Mouse (Mus musculus) forebrain, postnatal 0 days (tissue): ENCODE data around the gene Gtdc1. TPM values are rescaled to one million over a fixed set of nuclear protein-coding genes. Genes with fewer than 3 reads are reported as not detected.

Source experiments
- ATAC-seq: fragments of 200-750 bp; cut with Nextera tagmentation; 2 replicates; pipeline ENCODE4 v1.8.0; 2017; ENCODE audit warnings: mild to moderate bottlenecking, moderate library complexity
- DNase-seq: peaks from one replicate; pipeline ENCODE4 v3.0.0-alpha.2; 2015
- H3K27ac ChIP-seq: fragments of 300-500 bp; sonication (generic); 2 replicates; pipeline ENCODE4 v1.5.1; 2014; ENCODE audit warnings: low read depth, mild to moderate bottlenecking, antibody characterized with exemption, low read length, moderate library complexity, mixed read lengths
- H3K27me3 ChIP-seq: fragments of 300-500 bp; sonication (generic); 2 replicates; pipeline ENCODE4 v1.6.1; 2014; ENCODE audit warnings: mild to moderate bottlenecking, low read length, mixed read lengths; ENCODE audit not compliant: insufficient read depth
- H3K36me3 ChIP-seq: fragments of 300-500 bp; sonication (generic); 2 replicates; pipeline ENCODE4 v1.6.1; 2014; ENCODE audit warnings: mild to moderate bottlenecking, moderate library complexity; ENCODE audit not compliant: insufficient read depth
- H3K4me1 ChIP-seq: fragments of 300-500 bp; sonication (generic); 2 replicates; pipeline ENCODE4 v1.6.1; 2014; ENCODE audit warnings: antibody characterized with exemption; ENCODE audit not compliant: insufficient read depth
- H3K4me2 ChIP-seq: fragments of 300-500 bp; sonication (generic); 2 replicates; pipeline ENCODE4 v1.6.1; 2014; ENCODE audit warnings: low read depth, mild to moderate bottlenecking, moderate library complexity
- H3K4me3 ChIP-seq: fragments of 300-500 bp; sonication (generic); 2 replicates; pipeline ENCODE4 v1.5.1; 2014; ENCODE audit warnings: low read depth, low read length, mixed read lengths
- H3K9ac ChIP-seq: fragments of 300-500 bp; sonication (generic); 2 replicates; pipeline ENCODE4 v1.6.1; 2014; ENCODE audit warnings: mild to moderate bottlenecking
- H3K9me3 ChIP-seq: fragments of 300-500 bp; sonication (generic); 2 replicates; pipeline ENCODE4 v1.6.1; 2016; ENCODE audit warnings: low read length
- CTCF ChIP-seq: sonication (generic); IDR thresholded peaks from 2 replicates; pipeline ENCODE4 v1.5.1; 2016; ENCODE audit warnings: antibody characterized with exemption, control low read depth, low read depth
- whole genome bisulfite sequencing: fragments of 180-500 bp; shearing (Covaris S2); extraction: QIAGEN DNeasy Blood & Tissue Kit; methylation state at CpG from one replicate; pipeline ENCODE4 v1.1.7; 2014; 5-methylcytosine and 5-hydroxymethylcytosine counted together
- polyA plus RNA-seq: library from polyadenylated mRNA; unstranded; fragments of >200 nt; fragmentation: Nextera tagmentation; extraction: Ambion mirVana; gene quantifications from 2 replicates; pipeline ENCODE4 v1.2.1, GENCODE M21; 2015
- total RNA-seq: library from RNA; depleted of rRNA; stranded (reverse); fragments of >200 nt; gene quantifications from 2 replicates; pipeline ENCODE4 v1.2.3, GENCODE M21; 2014

Gtdc1 gene
- total and polyA plus RNA-seq, 2 experiments from 2014 or later, result 30.7 to 77.0 TPM

GRCm38 (mm10) chr2:44965834-44966555, 38.5 kb upstream of the Gtdc1 start:
- DNase-seq, result no peak
- no peak overlapping the region for H3K4me2 ChIP-seq
- 66% methylated on average over 2 of the region's 2 CpGs for WGBS
- ATAC-seq, result no peak
- H3K9ac ChIP-seq, result no peak overlapping the region
- no peaks in the 10 kb centered on the region for H3K4me1 ChIP-seq
- no peak for TF ChIP-seq CTCF
- H3K27ac ChIP-seq, result no peak overlapping the region
- H3K4me3 ChIP-seq, result no peak overlapping the region
- H3K27me3 ChIP-seq, result no peaks in the 10 kb centered on the region
- no peaks in the 10 kb centered on the region for H3K36me3 ChIP-seq
- no peaks in the 10 kb centered on the region for H3K9me3 ChIP-seq

GRCm38 (mm10) chr2:44962620-44963019, 35.2 kb upstream of the Gtdc1 start:
- H3K27ac ChIP-seq, result no peak overlapping the region
- H3K4me3 ChIP-seq, result no peak overlapping the region
- ATAC-seq (no peak), DNase-seq (no peak)
- no peak for TF ChIP-seq CTCF
- no peak overlapping the region for H3K9ac ChIP-seq
- no peaks in the 10 kb centered on the region for H3K36me3 ChIP-seq
- H3K9me3 ChIP-seq, result no peaks in the 10 kb centered on the region
- no peaks in the 10 kb centered on the region for H3K27me3 ChIP-seq
- 92% methylated on average over 5 of the region's 5 CpGs for WGBS
- no peaks in the 10 kb centered on the region for H3K4me1 ChIP-seq
- no peak overlapping the region for H3K4me2 ChIP-seq

- H3K4me3 ChIP-seq, result no peak overlapping the region
- no peaks in the 10 kb centered on the region for H3K9me3 ChIP-seq
- H3K36me3 ChIP-seq, result no peaks in the 10 kb centered on the region
- H3K4me1 ChIP-seq, result no peaks in the 10 kb centered on the region
- H3K27ac ChIP-seq, result no peak overlapping the region
- H3K4me2 ChIP-seq, result no peak overlapping the region
- DNase-seq, result no peak
- 95% methylated on average over 4 of the region's 4 CpGs for WGBS
- TF ChIP-seq CTCF, result no peak
- no peaks in the 10 kb centered on the region for H3K27me3 ChIP-seq
- H3K9ac ChIP-seq, result no peak overlapping the region
- no peak for ATAC-seq
These were observed 33.7 kb upstream of the Gtdc1 start for GRCm38 (mm10) chr2:44961192-44961591.

GRCm38 (mm10) chr2:44960561-44960960, 33.1 kb upstream of the Gtdc1 start:
- 92% methylated on average over 3 of the region's 3 CpGs for WGBS

GRCm38 (mm10) chr2:44957329-44957797, 29.9 kb upstream of the Gtdc1 start:
- Histone ChIP-seq H3K27ac (no peak overlapping the region), H3K9me3 (no peaks in the 10 kb centered on the region), H3K9ac (no peak overlapping the region), H3K36me3 (no peaks in the 10 kb centered on the region), H3K4me3 (no peak overlapping the region), H3K4me2 (no peak overlapping the region), H3K27me3 (no peaks in the 10 kb centered on the region), H3K4me1 (no peaks in the 10 kb centered on the region)
- 84% methylated on average over 1 of the region's 1 CpGs for WGBS
- no peak for DNase-seq
- TF ChIP-seq CTCF, result no peak
- no peak for ATAC-seq

More at GRCm38 (mm10) chr2:44960561-44960960, 33.1 kb upstream of the Gtdc1 start:
- Histone ChIP-seq H3K4me2 (no peak overlapping the region), H3K9me3 (no peaks in the 10 kb centered on the region), H3K36me3 (no peaks in the 10 kb centered on the region), H3K27me3 (no peaks in the 10 kb centered on the region), H3K27ac (no peak overlapping the region), H3K9ac (no peak overlapping the region), H3K4me1 (no peaks in the 10 kb centered on the region), H3K4me3 (no peak overlapping the region)
- DNase-seq (no peak), ATAC-seq (no peak)
- no peak for TF ChIP-seq CTCF

- Histone ChIP-seq H3K9ac (no peak overlapping the region), H3K4me3 (no peak overlapping the region), H3K4me2 (no peak overlapping the region), H3K4me1 (no peaks in the 10 kb centered on the region), H3K36me3 (no peaks in the 10 kb centered on the region), H3K27me3 (no peaks in the 10 kb centered on the region), H3K9me3 (no peaks in the 10 kb centered on the region), H3K27ac (no peak overlapping the region)
- no peak for TF ChIP-seq CTCF
- 0 out of 2 replicates have a peak, but pooled peaks have one; percentile 36 for ATAC-seq
- WGBS, result 62% methylated on average over 3 of the region's 3 CpGs
- DNase-seq, result no peak
These were observed 28.8 kb upstream of the Gtdc1 start for GRCm38 (mm10) chr2:44956232-44956631.

GRCm38 (mm10) chr2:44955506-44955905, 28.0 kb upstream of the Gtdc1 start:
- DNase-seq (no peak), ATAC-seq (no peak)
- 92% methylated on average over 6 of the region's 6 CpGs for WGBS
- H3K4me2 ChIP-seq, result no peak overlapping the region
- H3K27me3 ChIP-seq, result no peaks in the 10 kb centered on the region
- no peak overlapping the region for H3K27ac ChIP-seq
- no peak overlapping the region for H3K9ac ChIP-seq
- no peak overlapping the region for H3K4me3 ChIP-seq
- no peaks in the 10 kb centered on the region for H3K4me1 ChIP-seq
- no peaks in the 10 kb centered on the region for H3K9me3 ChIP-seq
- no peaks in the 10 kb centered on the region for H3K36me3 ChIP-seq
- TF ChIP-seq CTCF, result no peak
